ENCODE assay signal across 49 mouse cellular contexts in the genomic region with DNA sequence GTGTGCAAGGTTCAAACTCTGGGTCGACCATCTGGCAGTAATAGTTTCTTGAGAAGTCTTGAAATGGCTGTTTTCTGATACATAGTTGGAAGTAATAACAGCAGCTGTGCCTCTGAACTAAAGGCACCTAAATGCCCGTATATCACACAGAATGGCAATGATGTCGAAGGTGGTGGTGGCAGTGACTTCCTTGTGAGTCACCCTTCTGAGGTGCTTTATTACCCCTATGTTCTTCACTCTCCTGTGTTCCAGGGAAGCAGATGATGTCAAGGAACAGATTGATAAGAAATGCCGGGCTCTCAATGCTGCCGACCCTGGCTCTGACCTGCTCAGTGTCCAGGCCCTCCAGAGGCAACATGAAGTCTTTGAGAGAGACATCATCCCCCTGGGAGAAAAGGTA. TPM values are rescaled to one million over a fixed set of nuclear protein-coding genes. Genes with fewer than 3 reads are reported as not detected.
"Had no signal": no experiment of that assay in that cellular context is flagged by ENCODE, and none has a peak within 500 bp of the region (broad histone marks: within the 10 kb centered on the region; RNA-seq: fewer than 3 reads in every experiment).

No protein-coding gene starts in this region.

- DNase-seq: heart, postnatal 10 days; heart, postnatal 14 days; heart, postnatal 4 days; kidney, adult 11 months; kidney, adult 18-20 months; kidney, adult 2 months; kidney, adult 8-10 months; kidney, adult 9 months; kidney, postnatal 10 days; kidney, postnatal 14 days; kidney, postnatal 25 days; kidney, postnatal 36 days; kidney, postnatal 4 days; layer of hippocampus, adult 9-11 months; layer of hippocampus, postnatal 36 days had no signal

- H3K36me3 ChIP-seq: heart, embryonic 10.5 days; heart, embryonic 12.5 days; heart, embryonic 15.5 days; hindbrain, embryonic 10.5 days; hindbrain, embryonic 12.5 days; hindbrain, embryonic 13.5 days; hindbrain, embryonic 15.5 days; kidney, embryonic 15.5 days had no signal

- ATAC-seq: hindbrain, embryonic 16.5 days; hindbrain, postnatal 0 days; inflammation-experienced regulatory T-cells, adult 6 months had no signal

- H3K27me3 ChIP-seq: heart, embryonic 12.5 days; heart, embryonic 13.5 days; heart, embryonic 15.5 days; hindbrain, embryonic 12.5 days; hindbrain, embryonic 13.5 days; hindbrain, embryonic 15.5 days; kidney, embryonic 15.5 days had no signal

- H3K4me2 ChIP-seq: heart, embryonic 11.5 days; heart, embryonic 12.5 days; heart, embryonic 13.5 days; heart, embryonic 15.5 days; hindbrain, embryonic 12.5 days; hindbrain, embryonic 13.5 days; hindbrain, embryonic 14.5 days; hindbrain, embryonic 15.5 days; kidney, embryonic 15.5 days had no signal

- H3K27ac ChIP-seq: heart, embryonic 10.5 days; heart, embryonic 13.5 days; heart, embryonic 15.5 days; hindbrain, embryonic 10.5 days; hindbrain, embryonic 12.5 days; hindbrain, embryonic 13.5 days; hindbrain, embryonic 14.5 days; hindbrain, embryonic 15.5 days; hindbrain, postnatal 0 days; kidney, embryonic 15.5 days; kidney, postnatal 0 days; layer of hippocampus, adult 2 months; left cerebral cortex, adult 2 months had no signal

- H3K4me3 ChIP-seq: heart, embryonic 10.5 days; heart, embryonic 12.5 days; heart, embryonic 13.5 days; heart, embryonic 15.5 days; hindbrain, embryonic 10.5 days; hindbrain, embryonic 12.5 days; hindbrain, embryonic 13.5 days; hindbrain, embryonic 15.5 days; kidney, embryonic 15.5 days; layer of hippocampus, adult 2 months; left cerebral cortex, adult 2 months had no signal

- H3K9ac ChIP-seq: heart, embryonic 12.5 days; heart, embryonic 13.5 days; heart, embryonic 15.5 days; hindbrain, embryonic 12.5 days; hindbrain, embryonic 13.5 days; hindbrain, embryonic 14.5 days; hindbrain, embryonic 15.5 days; kidney, embryonic 15.5 days had no signal

- H3K4me1 ChIP-seq: heart, embryonic 10.5 days; heart, embryonic 12.5 days; heart, embryonic 13.5 days; heart, embryonic 15.5 days; hindbrain, embryonic 10.5 days; hindbrain, embryonic 12.5 days; hindbrain, embryonic 13.5 days; hindbrain, embryonic 15.5 days; kidney, embryonic 15.5 days had no signal

- H3K9me3 ChIP-seq: heart, embryonic 10.5 days; heart, embryonic 12.5 days; heart, embryonic 13.5 days; heart, embryonic 15.5 days; hindbrain, embryonic 10.5 days; hindbrain, embryonic 12.5 days; hindbrain, embryonic 13.5 days; hindbrain, embryonic 15.5 days; kidney, embryonic 15.5 days had no signal

RNA-seq across cellular contexts. Expression of a gene that starts 39.6 kb away (rescaled TPM):
- total RNA-seq: heart, postnatal 10 days; heart, postnatal 14 days; heart, postnatal 25 days; heart, postnatal 4 days; hematopoietic stem cell, adult 5-6 weeks; hindbrain, postnatal 0 days; layer of hippocampus, adult 18-20 months; layer of hippocampus, adult 2 months; layer of hippocampus, adult 8-10 months; layer of hippocampus, postnatal 10 days; layer of hippocampus, postnatal 14 days; layer of hippocampus, postnatal 25 days; layer of hippocampus, postnatal 36 days; left cerebral cortex, adult 18-20 months; left cerebral cortex, adult 2 months; left cerebral cortex, adult 8-10 months had no signal
- polyA plus RNA-seq: heart, embryonic 10.5 days; heart, embryonic 11.5 days; heart, embryonic 12.5 days; heart, embryonic 13.5 days; heart, embryonic 14.5 days; heart, embryonic 15.5 days; heart, embryonic 16.5 days; heart, postnatal 0 days; hindbrain, embryonic 10.5 days; hindbrain, embryonic 11.5 days; hindbrain, embryonic 12.5 days; hindbrain, embryonic 13.5 days; hindbrain, embryonic 14.5 days; hindbrain, embryonic 15.5 days; hindbrain, embryonic 16.5 days; hindbrain, postnatal 0 days; inflammation-experienced regulatory T-cells, adult 6 months; intestine, embryonic 14.5 days; kidney, adult 2 months; kidney, embryonic 14.5 days; kidney, embryonic 15.5 days; kidney, embryonic 16.5 days; kidney, postnatal 0 days had no signal

RNA-seq across cellular contexts. Expression of a gene that starts 39.7 kb away (rescaled TPM):
- total RNA-seq: hindbrain, postnatal 0 days had no signal
- polyA plus RNA-seq: large intestine, adult 2 months had no signal

RNA-seq across cellular contexts. Expression of a gene that starts 56.9 kb away (rescaled TPM):
- total RNA-seq: heart, postnatal 10 days; heart, postnatal 14 days; heart, postnatal 25 days; heart, postnatal 4 days; hematopoietic stem cell, adult 5-6 weeks; hindbrain, postnatal 0 days; layer of hippocampus, adult 18-20 months; layer of hippocampus, adult 2 months; layer of hippocampus, adult 8-10 months; layer of hippocampus, postnatal 10 days; layer of hippocampus, postnatal 14 days; layer of hippocampus, postnatal 25 days; layer of hippocampus, postnatal 36 days; left cerebral cortex, adult 18-20 months; left cerebral cortex, adult 2 months; left cerebral cortex, adult 8-10 months had no signal
- polyA plus RNA-seq: heart, embryonic 10.5 days; heart, embryonic 12.5 days; heart, embryonic 13.5 days; heart, embryonic 14.5 days; heart, embryonic 15.5 days; heart, embryonic 16.5 days; heart, postnatal 0 days; hindbrain, embryonic 10.5 days; hindbrain, embryonic 11.5 days; hindbrain, embryonic 12.5 days; hindbrain, embryonic 13.5 days; hindbrain, embryonic 14.5 days; hindbrain, embryonic 15.5 days; hindbrain, embryonic 16.5 days; hindbrain, postnatal 0 days; inflammation-experienced regulatory T-cells, adult 6 months; intestine, embryonic 14.5 days; kidney, adult 2 months; kidney, embryonic 14.5 days; kidney, embryonic 15.5 days; kidney, embryonic 16.5 days; kidney, postnatal 0 days; large intestine, adult 2 months had no signal
